Mouse (Mus musculus): ENCODE data around the gene Tlk1.

- no peak for TF ChIP-seq POLR2A (IDR thresholded peaks at IDR 0.05; ENCODE audit: low read depth, low read length)
- TF ChIP-seq CTCF (conservative IDR thresholded peaks at IDR 0.05; ENCODE audit: insufficient read depth, insufficient read length, low read depth, low read length), result no peak
Measured at GRCm38 (mm10) chr2:70854231-70854888, 28.8 kb upstream of the Tlk1 start.
